Mouse (Mus musculus) cerebellum, adult 11 months (tissue): Measurements from ENCODE around the gene Adipor2.

ENCODE experiments used
- DNase-seq: peaks from one replicate; pipeline ENCODE4 v3.0.0; 2022

The Adipor2 gene

GRCm38 (mm10) chr6:119419412-119419811 lies 1.9 kb upstream of the Adipor2 start:
- no peak for DNase-seq

DNA sequence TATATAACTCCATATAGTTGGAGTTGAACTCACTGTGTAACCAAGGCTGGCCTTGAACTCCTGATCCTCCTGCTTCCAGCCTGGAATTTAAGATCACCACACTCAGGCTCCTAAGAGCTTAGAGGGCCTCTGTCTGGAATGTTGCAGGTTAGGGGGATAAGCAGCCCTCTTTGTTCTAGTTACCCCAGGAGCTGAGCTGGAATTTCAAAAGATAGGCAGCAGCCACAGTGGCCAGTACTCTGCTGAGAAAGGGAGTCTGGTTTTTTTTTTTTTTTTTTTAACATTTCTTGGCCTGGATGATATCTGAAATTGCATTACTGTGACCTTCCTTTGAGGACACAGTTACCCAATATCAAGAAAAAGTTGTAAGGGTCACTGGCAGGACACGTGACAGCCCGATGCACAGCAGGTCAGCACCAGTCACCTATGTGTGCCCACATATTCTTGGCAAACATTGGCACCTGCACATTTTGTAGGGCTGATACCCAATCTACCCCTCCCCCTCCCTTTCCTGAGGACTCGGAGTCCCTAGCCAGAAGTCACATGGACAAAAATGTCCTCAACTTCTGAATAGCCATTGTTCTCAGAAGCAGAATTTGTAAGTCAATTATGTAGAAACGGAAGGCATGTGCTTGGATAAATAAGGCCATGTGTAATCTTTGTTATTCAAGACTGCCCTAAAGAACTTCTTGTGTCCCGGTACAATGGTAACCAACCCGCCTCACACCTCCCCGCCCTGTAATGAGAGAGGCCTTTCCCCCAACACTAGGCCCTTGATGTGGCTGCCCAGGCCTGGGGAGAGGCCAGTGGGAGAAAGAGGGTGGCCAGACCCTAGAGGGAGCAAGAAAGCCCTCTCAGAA lies 1.1 kb upstream of the Adipor2 start:
- DNase-seq = no peak

DNA sequence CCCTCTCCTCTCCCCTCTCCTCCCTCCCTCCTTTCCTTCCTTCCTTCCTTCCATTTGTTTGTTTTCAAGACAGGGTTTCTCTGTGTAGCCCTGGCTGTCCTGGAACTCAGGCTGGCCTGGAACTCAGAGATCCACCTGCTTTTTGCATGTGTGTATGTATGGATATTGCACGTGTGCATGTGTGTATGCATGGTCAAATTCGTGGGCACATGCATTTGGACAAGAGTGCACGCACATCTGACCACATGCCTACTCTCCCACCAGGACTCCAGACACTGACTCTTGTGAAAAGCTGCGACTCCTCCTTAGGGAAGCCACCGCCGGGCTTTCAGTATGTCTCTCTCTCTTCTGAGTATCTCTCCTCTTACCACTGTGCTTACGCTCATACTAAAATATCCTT lies 317 bp upstream of the Adipor2 start:
- no peak for DNase-seq

DNA sequence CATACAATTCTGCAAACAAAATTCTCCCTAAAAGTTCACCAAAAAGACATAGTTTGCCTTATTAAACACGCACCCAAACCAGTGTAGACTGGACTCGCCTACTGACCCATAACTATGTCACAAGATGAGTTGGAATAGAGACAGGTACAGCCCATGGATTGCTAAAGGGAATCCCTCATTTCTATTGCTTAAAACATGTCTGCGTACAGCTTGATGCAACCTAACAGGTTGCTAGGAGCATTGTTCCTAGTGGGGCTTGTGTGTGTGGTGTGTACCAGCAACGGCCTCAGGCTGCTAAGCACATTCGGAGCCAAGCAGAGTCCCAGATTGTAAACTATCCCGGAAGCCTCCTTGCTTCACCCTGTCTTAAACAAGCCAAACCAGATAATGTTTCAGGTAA lies 861 bp downstream of the Adipor2 start:
- DNase-seq = no peak

DNA sequence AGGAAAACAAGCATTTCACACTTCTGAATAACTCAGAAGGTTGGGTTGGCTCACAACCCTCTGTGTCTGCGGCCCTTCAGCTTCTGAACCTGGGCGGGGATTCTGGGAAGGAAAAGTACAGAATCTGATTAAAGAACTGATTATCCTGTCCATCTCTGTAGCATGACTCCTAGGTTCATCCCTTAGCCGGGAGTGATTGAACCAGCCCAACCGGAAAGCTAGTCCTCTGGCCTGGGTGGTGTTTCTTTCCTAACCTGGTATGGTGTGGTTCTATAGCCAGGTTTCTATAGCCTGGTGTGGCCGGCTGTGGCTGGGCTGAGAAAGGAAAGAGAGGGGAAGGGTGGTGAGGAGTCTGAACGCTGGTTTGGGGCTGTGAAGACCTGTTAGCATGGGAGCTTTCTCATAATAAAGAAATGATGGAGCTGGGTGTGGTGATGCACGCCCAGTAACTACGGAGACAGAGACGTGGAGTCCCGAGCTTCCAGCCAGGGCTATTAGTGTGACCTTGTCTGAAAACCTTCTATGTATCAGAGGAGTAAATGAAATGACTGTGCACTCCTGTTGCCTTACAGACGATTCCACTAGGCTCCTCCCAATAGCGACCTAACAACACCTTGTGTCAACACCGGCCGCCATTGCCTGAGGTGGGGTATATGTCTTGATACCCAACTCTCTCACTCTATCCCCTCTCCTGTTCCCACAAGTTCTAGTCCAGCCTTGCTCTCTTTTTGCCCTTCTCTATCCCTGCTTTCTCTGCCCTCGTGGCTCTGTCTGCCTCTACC lies 3.1 kb downstream of the Adipor2 start:
- no peak for DNase-seq

GRCm38 (mm10) chr6:119412588-119412987 lies 4.9 kb downstream of the Adipor2 start:
- no peak for DNase-seq

- no peak for DNase-seq
Observed at GRCm38 (mm10) chr6:119411511-119411910, 6.0 kb downstream of the Adipor2 start.

- no peak for DNase-seq
Observed at GRCm38 (mm10) chr6:119409766-119410165, 7.7 kb downstream of the Adipor2 start.

- no peak for DNase-seq
Observed at GRCm38 (mm10) chr6:119408582-119408981, 8.9 kb downstream of the Adipor2 start.

GRCm38 (mm10) chr6:119407818-119408217 lies 9.7 kb downstream of the Adipor2 start:
- DNase-seq = no peak

- DNase-seq = no peak
Observed at GRCm38 (mm10) chr6:119406528-119406927, 11.0 kb downstream of the Adipor2 start.

DNA sequence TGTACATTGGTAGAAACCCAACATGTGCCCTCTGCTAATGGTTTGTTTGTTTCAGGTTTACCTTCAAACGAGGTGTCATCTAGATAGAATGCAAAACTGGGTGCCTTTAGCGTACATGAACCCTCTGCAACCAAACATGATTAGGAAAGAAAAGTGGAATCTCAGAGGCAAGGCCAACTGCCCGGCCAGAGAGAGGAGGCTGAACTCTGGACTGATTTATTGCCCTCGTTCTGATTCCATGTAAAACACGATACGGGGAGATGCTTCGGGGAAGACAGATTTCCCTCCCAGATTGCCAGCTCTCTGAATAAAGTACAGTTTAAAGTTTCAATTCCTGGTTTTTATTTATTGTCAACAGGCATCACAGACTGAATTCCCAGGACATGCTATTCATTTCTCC lies 12.2 kb downstream of the Adipor2 start:
- DNase-seq = no peak

- no peak for DNase-seq
Observed at GRCm38 (mm10) chr6:119404854-119405253, 12.7 kb downstream of the Adipor2 start.

DNA sequence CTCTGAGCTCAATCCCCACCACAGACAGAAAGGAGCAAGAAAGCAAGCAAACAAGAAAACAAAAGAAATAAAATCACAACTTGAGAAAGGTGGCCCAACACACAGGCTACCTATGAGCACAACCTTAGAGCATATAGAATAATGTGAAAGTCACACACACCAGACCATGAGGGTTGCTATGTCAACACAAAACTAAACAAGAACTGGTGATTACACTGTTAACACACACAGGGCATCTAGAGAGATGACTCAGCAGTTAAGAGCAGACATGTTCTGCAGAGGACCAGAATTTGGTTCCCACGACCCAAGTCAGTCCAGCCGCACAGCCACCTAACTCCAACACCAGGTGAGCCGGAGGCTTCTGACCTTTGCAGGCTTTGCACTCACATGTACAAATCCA lies 14.5 kb downstream of the Adipor2 start:
- DNase-seq = no peak

GRCm38 (mm10) chr6:119401545-119402304 lies 15.8 kb downstream of the Adipor2 start:
- no peak for DNase-seq

DNA sequence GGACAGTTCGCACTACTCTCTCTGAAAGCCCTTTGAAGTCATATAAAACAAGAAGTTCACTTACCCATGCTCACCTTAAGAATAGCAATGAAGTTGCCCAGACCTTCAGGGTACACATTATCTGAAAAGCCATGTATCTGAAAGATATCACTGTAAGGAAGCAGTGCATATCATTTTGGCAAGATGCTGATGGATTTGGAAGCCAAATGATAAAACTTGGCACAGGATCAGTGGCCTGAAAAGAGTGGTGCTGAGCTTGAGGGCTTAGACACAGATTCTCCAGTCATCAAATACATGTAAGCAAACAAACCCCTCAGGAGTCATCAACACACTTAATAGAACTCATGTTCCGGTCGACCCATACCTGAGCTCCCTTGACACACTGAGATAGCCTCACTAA lies 16.9 kb downstream of the Adipor2 start:
- DNase-seq = no peak

GRCm38 (mm10) chr6:119399371-119399770 lies 18.1 kb downstream of the Adipor2 start:
- DNase-seq = no peak

DNA sequence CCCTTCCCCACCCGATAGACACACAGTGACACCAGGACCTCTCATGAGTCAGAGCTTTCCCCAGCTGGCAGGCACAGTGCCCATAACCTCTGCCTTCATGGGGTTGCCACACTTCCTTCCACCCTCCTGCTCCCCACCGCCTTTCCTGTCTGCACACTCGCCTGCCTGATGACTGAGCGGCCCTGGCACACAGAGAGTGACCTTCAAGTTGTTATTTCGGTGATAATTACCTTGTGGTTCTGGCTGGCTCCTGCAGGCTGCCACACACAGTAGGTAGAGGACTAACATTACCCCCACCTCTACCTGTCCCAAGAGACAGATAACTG lies 21.2 kb downstream of the Adipor2 start:
- no peak for DNase-seq

DNA sequence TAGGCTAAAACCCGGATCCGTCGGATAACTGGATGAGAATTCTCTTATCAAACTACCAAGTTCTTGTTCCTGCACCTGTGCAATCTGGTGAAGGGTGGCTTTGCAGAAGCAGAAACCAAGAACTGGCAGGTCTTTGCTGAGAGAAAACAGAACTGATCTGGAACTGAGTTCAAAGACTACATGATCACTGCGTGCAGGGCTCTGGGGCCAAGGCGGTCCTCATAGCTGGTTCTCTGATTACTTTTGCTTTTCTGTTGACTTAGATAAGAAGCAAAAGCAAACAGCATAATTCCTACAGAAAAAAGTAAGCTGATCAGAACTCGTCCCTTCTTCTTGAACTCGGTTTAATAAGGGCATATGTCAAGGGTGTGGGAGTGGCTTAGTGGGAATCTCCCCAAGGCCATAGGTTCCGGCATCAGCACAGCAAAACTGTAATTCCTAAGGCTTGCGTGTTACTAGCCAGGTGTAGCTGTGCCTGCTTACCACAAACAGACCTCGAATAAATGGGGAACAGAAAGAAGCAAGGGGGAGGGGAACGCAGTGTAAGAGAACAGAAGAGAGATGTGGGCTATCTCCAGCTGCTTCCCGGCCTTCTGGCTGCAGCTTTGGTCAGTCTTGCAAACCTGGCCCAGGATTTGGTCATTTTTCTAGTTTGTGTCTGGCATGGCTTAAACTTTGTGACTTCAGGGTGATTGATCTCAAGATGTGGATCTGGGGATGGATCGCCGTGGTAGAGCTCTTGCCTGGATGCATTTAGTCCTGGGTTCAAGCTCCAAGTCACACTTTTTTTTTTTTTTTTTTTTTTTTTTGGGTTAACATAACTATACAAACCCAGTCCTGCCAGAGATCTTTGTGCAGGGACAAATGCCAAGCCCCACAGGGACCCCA lies 21.8 kb downstream of the Adipor2 start:
- DNase-seq = no peak

DNA sequence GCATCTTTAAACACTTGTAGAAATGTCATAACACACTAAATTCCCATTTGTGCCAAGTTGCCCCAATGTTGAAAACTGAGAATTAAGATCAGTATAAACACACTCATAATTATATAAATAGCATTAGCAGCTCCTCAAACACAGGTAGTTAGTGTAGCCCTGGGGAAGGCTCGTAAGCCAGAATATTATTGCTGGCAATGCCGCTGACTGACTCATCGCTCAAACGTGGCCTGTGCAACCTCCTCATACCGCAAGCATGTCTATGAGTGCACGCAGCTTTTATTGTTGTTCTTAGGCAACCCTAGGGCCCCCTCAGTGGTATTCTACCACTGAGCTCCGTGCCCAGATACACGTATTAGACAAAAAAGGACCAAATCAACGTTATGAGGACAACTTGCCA lies 24.7 kb downstream of the Adipor2 start:
- DNase-seq = no peak

GRCm38 (mm10) chr6:119390728-119391127 lies 26.8 kb downstream of the Adipor2 start:
- no peak for DNase-seq

DNA sequence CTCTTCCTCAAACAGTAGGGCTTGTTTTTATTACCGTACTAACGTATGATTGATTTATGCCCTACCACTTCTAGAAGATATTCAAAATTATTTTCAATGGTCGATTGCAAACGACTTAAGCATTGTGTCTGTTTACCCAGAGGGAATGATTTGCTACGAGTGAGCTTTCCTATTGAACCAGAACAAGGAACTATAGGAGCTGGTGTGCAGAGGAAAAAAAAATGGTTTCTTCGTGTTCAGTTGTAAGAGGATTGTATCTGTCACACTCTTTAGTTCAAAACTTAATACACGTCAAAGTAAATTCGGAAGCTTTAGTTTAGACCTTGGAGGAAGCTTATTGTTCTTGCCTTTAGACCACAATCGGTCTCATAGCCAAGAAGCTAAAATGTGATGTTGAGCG lies 28.4 kb downstream of the Adipor2 start:
- DNase-seq = no peak

DNA sequence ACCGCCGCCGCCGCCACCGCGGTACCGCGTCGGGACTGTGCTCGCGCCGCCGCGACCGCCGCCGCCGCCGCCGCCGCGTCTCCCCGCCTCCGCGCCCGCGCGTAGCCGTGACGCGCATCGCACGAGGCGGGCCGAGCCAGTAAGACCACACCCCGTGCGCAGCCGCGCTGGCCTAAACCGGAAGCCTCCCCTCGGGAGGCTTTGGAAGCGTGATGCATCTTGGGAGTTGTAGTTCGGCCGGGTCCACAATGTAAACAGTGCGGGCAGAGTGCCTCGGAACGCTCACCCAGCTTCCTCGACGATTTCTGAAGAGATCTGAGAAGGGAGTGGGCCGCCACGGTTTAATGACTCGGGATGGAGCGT lies 28.9 kb downstream of the Adipor2 start:
- DNase-seq = peak; percentile 94
